9 mouse cellular contexts compared by ENCODE assay signal in the genomic region with DNA sequence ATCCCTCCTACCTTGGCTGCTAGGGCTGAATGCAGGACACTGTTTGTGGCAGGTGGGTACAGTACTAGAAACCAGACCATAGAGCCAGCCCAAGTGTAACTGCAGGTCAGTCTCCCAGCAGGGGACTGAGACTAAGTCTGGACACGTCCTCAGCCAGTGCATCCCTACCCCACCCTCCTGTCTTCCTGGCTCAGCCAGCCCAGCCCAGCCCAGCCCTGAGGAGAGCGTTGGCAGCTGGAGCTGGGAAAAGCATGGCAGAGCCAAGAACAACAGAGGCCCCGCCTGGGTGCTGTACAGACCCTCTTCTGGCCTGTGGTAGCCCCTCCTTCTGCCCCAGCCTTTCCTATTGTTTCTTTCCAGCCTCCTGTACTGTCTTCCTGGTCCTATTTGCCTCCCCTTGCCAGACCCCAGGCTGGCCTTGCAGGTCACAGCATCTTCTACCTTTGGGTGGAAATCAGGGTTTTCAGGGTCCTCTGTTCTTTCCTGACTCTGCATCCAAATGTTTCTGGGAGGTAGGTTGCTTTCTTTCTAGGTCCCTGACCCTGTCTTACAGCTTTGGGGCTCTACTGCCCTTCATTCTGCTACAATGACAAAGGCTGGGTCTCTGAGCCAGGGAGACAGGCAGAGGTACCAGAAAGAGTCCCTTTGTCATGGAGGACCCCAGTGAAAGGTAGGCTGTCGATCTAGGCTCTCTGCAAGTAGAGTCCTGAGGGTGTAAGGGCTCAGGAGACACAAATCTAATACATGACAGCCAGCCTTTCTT. TPM values are rescaled to one million over a fixed set of nuclear protein-coding genes. Genes with fewer than 3 reads are reported as not detected.
DNase-seq lines count a peak whose midpoint lies in the region; ATAC-seq lines count a peak whose summit lies in the region.
"Had no signal": no experiment of that assay in that cellular context is flagged by ENCODE, and none has a peak within 500 bp of the region (broad histone marks: within the 10 kb centered on the region; RNA-seq: fewer than 3 reads in every experiment).

No protein-coding gene starts in this region.

- no peaks in the 10 kb centered on the region for H3K27me3 ChIP-seq in kidney, embryonic 14.5 days (ENCODE audit: control insufficient read depth, insufficient read depth, low read length)
- peaks cover 38% of the 10 kb centered on the region for H3K27me3 ChIP-seq in heart, embryonic 14.5 days (ENCODE audit: control insufficient read depth, insufficient read depth, low read length)
- no peaks in the 10 kb centered on the region for H3K27me3 ChIP-seq in midbrain, embryonic 13.5 days

- H3K4me1 ChIP-seq in kidney, embryonic 14.5 days (ENCODE audit: control insufficient read depth, insufficient read depth, low read length) = peaks cover 45% of the 10 kb centered on the region
- peaks cover 18 to 23% of the 10 kb centered on the region in 2 experiments for H3K4me1 ChIP-seq in heart, embryonic 14.5 days (ENCODE audit: control insufficient read depth in 2 of 2, insufficient read depth in 2 of 2, low read length in 2 of 2)
- H3K4me1 ChIP-seq in midbrain, embryonic 13.5 days (replicated peaks) = peaks cover 55% of the 10 kb centered on the region

- H3K4me3 ChIP-seq in kidney, embryonic 14.5 days (ENCODE audit: low read length) = no peak overlapping the region
- no peak overlapping the region for H3K4me3 ChIP-seq in heart, embryonic 14.5 days (ENCODE audit: control insufficient read depth in 1 of 2, insufficient read depth in 1 of 2, low read depth in 1 of 2, low read length in 2 of 2)
- no peak overlapping the region for H3K4me3 ChIP-seq in midbrain, embryonic 13.5 days (replicated peaks)
- H3K4me3 ChIP-seq: liver, embryonic 13.5 days had no signal

- no peak overlapping the region for H3K9ac ChIP-seq in kidney, embryonic 14.5 days (ENCODE audit: low read depth, low read length)
- H3K9ac ChIP-seq in heart, embryonic 14.5 days (ENCODE audit: low read length) = no peak overlapping the region
- peak overlapping the region; percentile 33; the same call in 1 of the 2 replicates for H3K9ac ChIP-seq in midbrain, embryonic 13.5 days (replicated peaks)
- H3K9ac ChIP-seq: liver, embryonic 13.5 days had no signal

- no peak overlapping the region; the same call in 1 of the 2 replicates for H3K27ac ChIP-seq in kidney, embryonic 14.5 days (ENCODE audit: low read depth, low read length)
- H3K27ac ChIP-seq in heart, embryonic 14.5 days (replicated peaks in 1 of 2; ENCODE audit: control insufficient read depth in 1 of 2, insufficient read depth in 1 of 2, low read depth in 2 of 2, low read length in 2 of 2) = peak overlapping the region in 1 of 2 experiments; percentile 7; a peak in 1 of 4 replicates
- peak overlapping the region; percentile 69 for H3K27ac ChIP-seq in midbrain, embryonic 13.5 days
- H3K27ac ChIP-seq: liver, embryonic 13.5 days had no signal

- peaks cover 25% of the 10 kb centered on the region for H3K36me3 ChIP-seq in kidney, embryonic 14.5 days (ENCODE audit: control insufficient read depth, insufficient read depth, low read length)
- H3K36me3 ChIP-seq in heart, embryonic 14.5 days (ENCODE audit: control insufficient read depth, insufficient read depth, low read length) = peaks cover 34% of the 10 kb centered on the region
- peaks cover 25% of the 10 kb centered on the region for H3K36me3 ChIP-seq in midbrain, embryonic 13.5 days

- WGBS in kidney, embryonic 14.5 days = 16% methylated on average over 4 of the region's 4 CpGs
- WGBS in heart, embryonic 14.5 days = 20% methylated on average over 4 of the region's 4 CpGs
- WGBS in midbrain, embryonic 13.5 days = 11% methylated on average over 4 of the region's 4 CpGs

- H3K4me2 ChIP-seq in kidney, embryonic 14.5 days (replicated peaks; ENCODE audit: low read depth, low read length) = no peak overlapping the region
- H3K4me2 ChIP-seq in heart, embryonic 14.5 days (ENCODE audit: low read length) = no peak overlapping the region
- H3K4me2 ChIP-seq in midbrain, embryonic 13.5 days (replicated peaks) = no peak overlapping the region
- H3K4me2 ChIP-seq: liver, embryonic 13.5 days had no signal

- no peak for DNase-seq in kidney, adult 11 months
- DNase-seq in embryo, embryonic 11 days = peak; percentile 48
- DNase-seq in urinary bladder, adult 2 months (ENCODE audit: low spot score) = no peak
- DNase-seq in spleen, postnatal 10 days (ENCODE audit: low spot score in 2 of 2) = no peak
- DNase-seq in adrenal gland, postnatal 4 days (ENCODE audit: low spot score in 2 of 2) = no peak
- DNase-seq: liver, embryonic 13.5 days had no signal

- no peaks in the 10 kb centered on the region for H3K9me3 ChIP-seq in kidney, embryonic 14.5 days (ENCODE audit: control insufficient read depth, low read length)
- no peaks in the 10 kb centered on the region for H3K9me3 ChIP-seq in heart, embryonic 14.5 days (ENCODE audit: control insufficient read depth, low read length)
- no peaks in the 10 kb centered on the region for H3K9me3 ChIP-seq in midbrain, embryonic 13.5 days
- H3K9me3 ChIP-seq: liver, embryonic 13.5 days had no signal

- ATAC-seq in kidney, embryonic 14.5 days (ENCODE audit: low FRiP score, low TSS enrichment) = 0 out of 2 replicates have a peak, but pooled peaks have one; percentile 28
- peak; percentile 70 for ATAC-seq in heart, embryonic 14.5 days (ENCODE audit: insufficient number of reproducible peaks, insufficient read depth, low FRiP score, low read depth)
- ATAC-seq in midbrain, embryonic 13.5 days = peak; percentile 51

RNA-seq across cellular contexts. Expression of a gene that starts 3.4 kb away (rescaled TPM):
- polyA plus RNA-seq in kidney, embryonic 14.5 days (2014; fragmentation: Nextera tagmentation; extraction: Ambion mirVana) = 113 and 169 TPM in 2 replicates
- 1.6 and 2.4 TPM in 2 replicates for polyA plus RNA-seq in heart, embryonic 14.5 days (2014; fragmentation: Nextera tagmentation; extraction: Ambion mirVana)
- polyA plus RNA-seq in midbrain, embryonic 13.5 days (2015; fragmentation: Nextera tagmentation; extraction: Ambion mirVana) = 129 and 135 TPM in 2 replicates
- polyA plus RNA-seq in urinary bladder, adult 2 months (2012; rRNA removed) = 0.91 and 1.4 TPM in 2 replicates
- 1 to 10 TPM; 1.7 to 2.0 TPM for total RNA-seq in adrenal gland, postnatal 4 days (2021)

RNA-seq across cellular contexts. Expression of a gene that starts 14.5 kb away (rescaled TPM):
- 19.3 and 21.6 TPM in 2 replicates for polyA plus RNA-seq in kidney, embryonic 14.5 days (2014; fragmentation: Nextera tagmentation; extraction: Ambion mirVana)
- 10.9 and 14.4 TPM in 2 replicates for polyA plus RNA-seq in heart, embryonic 14.5 days (2014; fragmentation: Nextera tagmentation; extraction: Ambion mirVana)
- 19.8 and 24.9 TPM in 2 replicates for polyA plus RNA-seq in midbrain, embryonic 13.5 days (2015; fragmentation: Nextera tagmentation; extraction: Ambion mirVana)
- polyA plus RNA-seq in urinary bladder, adult 2 months (2012; rRNA removed) = 28.4 and 33.2 TPM in 2 replicates
- total RNA-seq in adrenal gland, postnatal 4 days (2021) = 10 to 100 TPM; 21.9 to 24.9 TPM

RNA-seq across cellular contexts. Expression of a gene that starts 14.9 kb away (rescaled TPM):
- polyA plus RNA-seq in kidney, embryonic 14.5 days (2014; fragmentation: Nextera tagmentation; extraction: Ambion mirVana) = 34.6 and 45.5 TPM in 2 replicates
- 18.5 and 19.3 TPM in 2 replicates for polyA plus RNA-seq in heart, embryonic 14.5 days (2014; fragmentation: Nextera tagmentation; extraction: Ambion mirVana)
- 49.2 and 51.0 TPM in 2 replicates for polyA plus RNA-seq in midbrain, embryonic 13.5 days (2015; fragmentation: Nextera tagmentation; extraction: Ambion mirVana)
- polyA plus RNA-seq in urinary bladder, adult 2 months (2012; rRNA removed) = 22.8 and 24.0 TPM in 2 replicates
- total RNA-seq in adrenal gland, postnatal 4 days (2021) = 10 to 100 TPM; 31.0 to 33.5 TPM

RNA-seq across cellular contexts. Expression of a gene that starts 25.7 kb away (rescaled TPM):
- polyA plus RNA-seq in kidney, embryonic 14.5 days (2014; fragmentation: Nextera tagmentation; extraction: Ambion mirVana) = 76.7 and 81.0 TPM in 2 replicates
- polyA plus RNA-seq in heart, embryonic 14.5 days (2014; fragmentation: Nextera tagmentation; extraction: Ambion mirVana) = 64.1 and 67.9 TPM in 2 replicates
- 69.1 and 72.1 TPM in 2 replicates for polyA plus RNA-seq in midbrain, embryonic 13.5 days (2015; fragmentation: Nextera tagmentation; extraction: Ambion mirVana)
- 120 and 132 TPM in 2 replicates for polyA plus RNA-seq in urinary bladder, adult 2 months (2012; rRNA removed)
- total RNA-seq in adrenal gland, postnatal 4 days (2021) = 100 to 1,000 TPM; 135 to 138 TPM

RNA-seq across cellular contexts. Expression of a gene that starts 25.9 kb away (rescaled TPM):
- 14.8 and 26.1 TPM in 2 replicates for polyA plus RNA-seq in kidney, embryonic 14.5 days (2014; fragmentation: Nextera tagmentation; extraction: Ambion mirVana)
- polyA plus RNA-seq in heart, embryonic 14.5 days (2014; fragmentation: Nextera tagmentation; extraction: Ambion mirVana) = 9.8 and 10.7 TPM in 2 replicates
- polyA plus RNA-seq in midbrain, embryonic 13.5 days (2015; fragmentation: Nextera tagmentation; extraction: Ambion mirVana) = 61.9 and 77.6 TPM in 2 replicates
- polyA plus RNA-seq in urinary bladder, adult 2 months (2012; rRNA removed) = 3.7 and 5.3 TPM in 2 replicates
- 10 to 100 TPM; 16.2 to 24.3 TPM for total RNA-seq in adrenal gland, postnatal 4 days (2021)

Comparison
In these comparisons a context has a peak if more than half of its experiments do, and no peak if none do; other contexts are left out.
1. RNA of a gene that starts 3.4 kb away (polyA plus RNA-seq): 129 to 135 TPM in midbrain, embryonic 13.5 days and 113 to 169 TPM in kidney, embryonic 14.5 days; 1.6 to 2.4 TPM in heart, embryonic 14.5 days and 0.91 to 1.4 TPM in urinary bladder, adult 2 months; every median in the first group is over 10 times any median in the second.
2. Peak in every context shown above with its lines, with median percentiles within 50 percentile points of each other: ATAC-seq.